Mouse (Mus musculus) G1E (cell line): ENCODE results near the gene Gm45233.

Experiments
- CTCF ChIP-seq: IDR thresholded peaks from 2 replicates; pipeline ENCODE4 v1.5.1; 2012; ENCODE audit warnings: low read depth, low read length, inconsistent platforms, mixed read lengths
- GATA1 ChIP-seq: IDR thresholded peaks from 2 replicates; pipeline ENCODE4 v1.6.1; 2012; ENCODE audit warnings: borderline replicate concordance, low read length, inconsistent platforms, mixed read lengths
- POLR2AphosphoS5 ChIP-seq: IDR thresholded peaks from 2 replicates; pipeline ENCODE4 v1.6.1; 2012; ENCODE audit warnings: low read depth, low read length, inconsistent platforms; ENCODE audit not compliant: insufficient replicate concordance
- TAL1 ChIP-seq: conservative IDR thresholded peaks from 2 replicates; pipeline ENCODE4 v1.6.1; 2012; ENCODE audit warnings: low read depth, low read length, inconsistent platforms, mixed read lengths

DNA sequence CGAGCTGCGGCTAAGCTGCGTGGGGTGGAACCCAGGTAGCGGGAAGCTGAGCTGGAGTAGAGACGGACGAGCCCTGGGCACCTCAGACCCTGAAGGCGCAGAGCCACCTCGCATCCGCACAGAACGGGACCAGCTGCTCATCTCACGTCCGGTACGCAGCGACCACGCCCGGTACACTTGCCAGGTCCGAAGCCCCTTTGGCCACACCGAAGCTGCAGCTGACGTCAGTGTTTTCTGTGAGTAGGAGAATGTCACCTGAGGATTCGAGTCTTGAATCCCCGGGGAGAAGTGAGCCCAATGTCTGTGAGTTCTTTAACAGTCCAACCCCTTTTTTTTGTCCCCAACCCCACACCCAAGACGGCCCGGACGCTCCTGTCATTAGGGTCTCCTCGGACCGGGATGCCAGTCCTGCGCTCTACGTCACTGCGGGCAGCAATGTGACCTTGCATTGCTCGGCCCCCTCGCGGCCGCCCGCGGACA is 21.0 kb downstream of the Gm45233 start:
- TF ChIP-seq CTCF (no peak), POLR2AphosphoS5 (no peak), GATA1 (no peak), TAL1 (no peak)
